Mouse (Mus musculus): ENCODE data around the gene Iffo1. TPM values are rescaled to one million over a fixed set of nuclear protein-coding genes. Genes with fewer than 3 reads are reported as not detected.

The Iffo1 gene
- polyA plus RNA-seq, 1 experiment from 2014 or later, result 13.8 TPM

DNA sequence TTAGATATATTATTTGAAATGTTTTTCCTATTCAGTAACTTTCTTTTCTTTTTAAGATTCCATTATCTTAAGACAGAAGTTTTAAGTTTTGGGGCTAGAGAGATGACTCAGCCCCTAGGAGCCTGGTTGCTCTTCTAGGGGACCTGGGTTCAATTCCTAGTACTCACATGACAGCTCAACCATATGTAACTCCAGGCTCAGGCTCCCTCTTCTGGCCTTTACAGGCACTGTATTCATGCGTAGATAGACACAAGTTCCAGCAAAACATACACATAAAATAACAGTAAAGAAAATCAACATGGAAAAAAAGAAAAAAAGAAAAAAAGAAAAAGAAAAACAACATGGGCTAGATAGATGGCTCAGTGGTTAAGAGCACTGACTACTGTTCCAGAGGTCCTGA lies 65.4 kb downstream of the Iffo1 start:
- H3K9me3 ChIP-seq (ENCODE audit: control insufficient read depth, low read length), result no peaks in the 10 kb centered on the region
- ATAC-seq (ENCODE audit: insufficient read depth, low FRiP score, low TSS enrichment), result no peak
- WGBS, result 91% methylated on average over 1 of the region's 1 CpGs

More for the DNA sequence above, 65.4 kb downstream of the Iffo1 start:
- no peak overlapping the region for H3K9ac ChIP-seq (ENCODE audit: low read length)
- H3K4me3 ChIP-seq (ENCODE audit: low read depth, low read length), result no peak overlapping the region
- H3K4me2 ChIP-seq (ENCODE audit: low read depth), result no peak overlapping the region
- H3K27ac ChIP-seq (ENCODE audit: low read depth, low read length), result no peak overlapping the region
- DNase-seq (ENCODE audit: low spot score), result no peak
- no peaks in the 10 kb centered on the region for H3K36me3 ChIP-seq (ENCODE audit: control insufficient read depth, insufficient read depth, low read length)
- no peaks in the 10 kb centered on the region for H3K27me3 ChIP-seq (ENCODE audit: control insufficient read depth, insufficient read depth, low read length)
- no peaks in the 10 kb centered on the region for H3K4me1 ChIP-seq (ENCODE audit: control insufficient read depth, insufficient read depth, low read length)

Small RNA genes within 50 kb of the gene (microRNA-seq; reads per million reads assigned to microRNA genes)
- gene Mir3098 (1.3 reads per million), gene Mir7045 (not detected)

Other genes with a start within 250 kb of the Iffo1 start
- gene Lag3, start 233.5 kb upstream of the Iffo1 start, polyA plus RNA-seq (2014; fragmentation: Nextera tagmentation; extraction: Ambion mirVana), result 1.4 and 1.7 TPM in 2 replicates
- 345 and 381 TPM in 2 replicates for gene Ptms, start 225.1 kb upstream of the Iffo1 start, polyA plus RNA-seq (2014; fragmentation: Nextera tagmentation; extraction: Ambion mirVana)
- gene Mlf2, start 213.9 kb upstream of the Iffo1 start, polyA plus RNA-seq (2014; fragmentation: Nextera tagmentation; extraction: Ambion mirVana), result 468 and 513 TPM in 2 replicates
- 110 and 118 TPM in 2 replicates for gene Cops7a, start 179.7 kb upstream of the Iffo1 start, polyA plus RNA-seq (2014; fragmentation: Nextera tagmentation; extraction: Ambion mirVana)
- 1.7 and 2.6 TPM in 2 replicates for gene Pianp, start 148.5 kb upstream of the Iffo1 start, polyA plus RNA-seq (2014; fragmentation: Nextera tagmentation; extraction: Ambion mirVana)
- 9.7 and 10.2 TPM in 2 replicates for gene Zfp384, start 136.1 kb upstream of the Iffo1 start, polyA plus RNA-seq (2014; fragmentation: Nextera tagmentation; extraction: Ambion mirVana)
- gene Ing4, start 105.5 kb upstream of the Iffo1 start, polyA plus RNA-seq (2014; fragmentation: Nextera tagmentation; extraction: Ambion mirVana), result 130 and 132 TPM in 2 replicates
- 10.9 and 11.7 TPM in 2 replicates for gene Acrbp, start 95.6 kb upstream of the Iffo1 start, polyA plus RNA-seq (2014; fragmentation: Nextera tagmentation; extraction: Ambion mirVana)
- gene Lpar5, start 77.3 kb upstream of the Iffo1 start, polyA plus RNA-seq (2014; fragmentation: Nextera tagmentation; extraction: Ambion mirVana), result 0.34 and 0.57 TPM in 2 replicates
- 117 and 123 TPM in 2 replicates for gene Chd4, start 49.3 kb upstream of the Iffo1 start, polyA plus RNA-seq (2014; fragmentation: Nextera tagmentation; extraction: Ambion mirVana)
- 62.7 and 63.4 TPM in 2 replicates for gene Nop2, start 13.3 kb upstream of the Iffo1 start, polyA plus RNA-seq (2014; fragmentation: Nextera tagmentation; extraction: Ambion mirVana)
- 2,338 and 2,354 TPM in 2 replicates for gene Gapdh, start 21.2 kb downstream of the Iffo1 start, polyA plus RNA-seq (2014; fragmentation: Nextera tagmentation; extraction: Ambion mirVana)
- gene Ncapd2, start 46.5 kb downstream of the Iffo1 start, polyA plus RNA-seq (2014; fragmentation: Nextera tagmentation; extraction: Ambion mirVana), result 137 and 139 TPM in 2 replicates
- gene Mrpl51, start 46.6 kb downstream of the Iffo1 start, polyA plus RNA-seq (2014; fragmentation: Nextera tagmentation; extraction: Ambion mirVana), result 178 and 192 TPM in 2 replicates
- gene Vamp1, start 70.3 kb downstream of the Iffo1 start, polyA plus RNA-seq (2014; fragmentation: Nextera tagmentation; extraction: Ambion mirVana), result 2.2 and 2.5 TPM in 2 replicates
- 1.2 and 1.7 TPM in 2 replicates for gene Tapbpl, start 86.6 kb downstream of the Iffo1 start, polyA plus RNA-seq (2014; fragmentation: Nextera tagmentation; extraction: Ambion mirVana)
- gene Cd27, start 91.8 kb downstream of the Iffo1 start, polyA plus RNA-seq (2014; fragmentation: Nextera tagmentation; extraction: Ambion mirVana), result 0.77 and 1.3 TPM in 2 replicates
- 0.15 TPM in 1 of 2 replicates, not detected in the other for gene Tuba3a, start 140.8 kb downstream of the Iffo1 start, polyA plus RNA-seq (2014; fragmentation: Nextera tagmentation; extraction: Ambion mirVana)
- gene Ltbr, start 168.6 kb downstream of the Iffo1 start, polyA plus RNA-seq (2014; fragmentation: Nextera tagmentation; extraction: Ambion mirVana), result 18.8 and 19.2 TPM in 2 replicates
- gene Scnn1a, start 175.4 kb downstream of the Iffo1 start, polyA plus RNA-seq (2014; fragmentation: Nextera tagmentation; extraction: Ambion mirVana), result 0.55 and 0.80 TPM in 2 replicates
- 27.4 TPM in 2 replicates for gene Tnfrsf1a, start 204.1 kb downstream of the Iffo1 start, polyA plus RNA-seq (2014; fragmentation: Nextera tagmentation; extraction: Ambion mirVana)
- gene Plekhg6, start 235.6 kb downstream of the Iffo1 start, polyA plus RNA-seq (2014; fragmentation: Nextera tagmentation; extraction: Ambion mirVana), result 0.09 and 0.30 TPM in 2 replicates